Mouse (Mus musculus) intestine, postnatal 0 days (tissue): Measurements from ENCODE around the gene Crtc1. TPM values are rescaled to one million over a fixed set of nuclear protein-coding genes. Genes with fewer than 3 reads are reported as not detected.

Source experiments
- ATAC-seq: fragments of 200-750 bp; cut with Nextera tagmentation; 2 replicates; pipeline ENCODE4 v1.8.0; 2017; ENCODE audit warnings: mild to moderate bottlenecking, moderate TSS enrichment, moderate library complexity
- H3K27ac ChIP-seq: fragments of 300-500 bp; sonication (generic); 2 replicates; pipeline ENCODE4 v1.5.1; 2014; ENCODE audit warnings: mild to moderate bottlenecking, low read depth, low read length, moderate library complexity
- H3K27me3 ChIP-seq: fragments of 300-500 bp; sonication (generic); replicated peaks from 2 replicates; pipeline ENCODE4 v1.6.1; 2014; ENCODE audit warnings: low read length, mixed read lengths; ENCODE audit not compliant: control insufficient read depth, insufficient read depth
- H3K36me3 ChIP-seq: fragments of 300-500 bp; sonication (generic); 2 replicates; pipeline ENCODE4 v1.6.1; 2014; ENCODE audit warnings: mild to moderate bottlenecking, moderate library complexity; ENCODE audit not compliant: control insufficient read depth, insufficient read depth
- H3K4me1 ChIP-seq: fragments of 300-500 bp; sonication (generic); replicated peaks from 2 replicates; pipeline ENCODE4 v1.6.1; 2014; ENCODE audit warnings: antibody characterized with exemption, low read length, mixed read lengths; ENCODE audit not compliant: control insufficient read depth, insufficient read depth
- H3K4me2 ChIP-seq: fragments of 300-500 bp; sonication (generic); replicated peaks from 2 replicates; pipeline ENCODE4 v1.6.1; 2014; ENCODE audit warnings: low read depth, mild to moderate bottlenecking, moderate library complexity
- H3K4me3 ChIP-seq: fragments of 300-500 bp; sonication (generic); 2 replicates; pipeline ENCODE4 v1.5.1; 2014; ENCODE audit warnings: low read depth, low read length
- H3K9ac ChIP-seq: fragments of 300-500 bp; sonication (generic); 2 replicates; pipeline ENCODE4 v1.6.1; 2014; ENCODE audit warnings: mild to moderate bottlenecking, low read depth, low read length
- H3K9me3 ChIP-seq: fragments of 300-500 bp; sonication (generic); 2 replicates; pipeline ENCODE4 v1.6.1; 2016; ENCODE audit warnings: mixed run types; ENCODE audit not compliant: control insufficient read depth
- CTCF ChIP-seq: sonication (generic); IDR thresholded peaks from 2 replicates; pipeline ENCODE4 v1.5.1; 2016; ENCODE audit warnings: low read depth, mild to moderate bottlenecking, control low read depth, antibody characterized with exemption, moderate library complexity
- WGBS: fragments of 180-500 bp; shearing (Covaris S2); extraction: QIAGEN DNeasy Blood & Tissue Kit; methylation state at CpG from one replicate; pipeline ENCODE4 v1.1.7; 2014; 5-methylcytosine and 5-hydroxymethylcytosine counted together
- polyA plus RNA-seq: library from polyadenylated mRNA; unstranded; fragments of >200 nt; fragmentation: Nextera tagmentation; extraction: Ambion mirVana; gene quantifications from 2 replicates; pipeline ENCODE4 v1.2.1, GENCODE M21; 2015

Crtc1 gene
- polyA plus RNA-seq, 1 experiment from 2014 or later, result 9.2 TPM

DNA sequence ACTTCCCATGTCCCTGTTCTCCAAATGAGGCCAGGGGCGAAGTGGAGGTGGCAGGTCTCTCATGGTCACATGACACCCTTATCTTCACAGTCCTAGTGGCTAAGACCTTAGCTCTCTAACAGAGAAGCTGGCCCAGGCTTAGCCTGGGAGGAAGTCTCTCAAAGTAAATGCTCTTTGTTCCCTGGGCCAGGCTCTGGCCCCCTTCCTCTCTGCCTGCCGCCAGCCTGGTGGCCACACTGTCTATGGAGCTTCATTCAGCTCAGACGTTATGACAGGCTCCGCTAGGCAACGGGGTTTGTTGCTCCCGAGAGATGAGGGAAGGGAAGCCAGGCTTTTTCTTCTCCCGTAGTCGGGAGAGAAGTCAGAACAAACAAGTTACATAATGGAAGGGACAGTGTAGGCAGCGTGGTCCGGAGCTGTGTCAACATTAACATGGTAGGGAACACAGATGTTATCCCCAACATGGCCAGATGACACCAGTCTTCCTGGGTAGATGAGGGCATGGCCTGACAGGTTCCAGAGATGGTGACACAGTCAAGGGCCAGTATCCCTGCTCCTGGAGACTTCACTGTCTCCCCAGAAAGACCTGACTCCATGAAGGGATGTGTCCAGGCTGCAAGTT, 30.0 kb upstream of the Crtc1 start:
- 28% methylated on average over 10 of the region's 10 CpGs for WGBS
- Histone ChIP-seq H3K9me3 (no peaks in the 10 kb centered on the region), H3K4me1 (peaks cover 5% of the 10 kb centered on the region), H3K4me2 (peak overlapping the region; percentile 37), H3K36me3 (peaks cover 7% of the 10 kb centered on the region; the same call in 1 of the 2 replicates), H3K9ac (no peak overlapping the region), H3K27ac (peak overlapping the region; percentile 60), H3K27me3 (no peaks in the 10 kb centered on the region), H3K4me3 (no peak overlapping the region)
- ATAC-seq, result peak; percentile 71
- TF ChIP-seq CTCF, result no peak

DNA sequence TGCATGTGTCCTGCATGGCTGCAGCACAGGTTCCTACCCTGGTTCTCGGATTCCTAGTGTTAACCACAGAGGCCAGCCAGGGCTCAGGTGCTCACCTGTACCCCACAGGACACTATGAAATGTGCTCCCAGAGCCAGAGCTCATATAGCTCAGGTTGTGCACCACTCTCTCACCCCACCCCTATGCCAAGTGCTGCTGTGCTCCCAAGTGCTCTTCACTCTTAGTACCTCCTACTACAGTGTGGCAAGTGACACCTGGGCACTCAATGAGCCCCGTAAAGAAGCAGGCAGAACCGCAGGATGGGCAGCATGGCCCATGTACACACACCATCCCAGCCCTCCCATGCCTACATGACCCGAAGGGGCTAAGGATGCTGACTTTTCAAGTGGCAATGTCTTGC, 29.4 kb upstream of the Crtc1 start:
- no peak overlapping the region for H3K27ac ChIP-seq
- no peak overlapping the region for H3K4me3 ChIP-seq
- no peak overlapping the region for H3K4me2 ChIP-seq
- TF ChIP-seq CTCF, result no peak
- peaks cover 7% of the 10 kb centered on the region; the same call in 1 of the 2 replicates for H3K36me3 ChIP-seq
- 85% methylated on average over 4 of the region's 4 CpGs for WGBS
- H3K9me3 ChIP-seq, result no peaks in the 10 kb centered on the region
- H3K4me1 ChIP-seq, result peaks cover 5% of the 10 kb centered on the region
- H3K27me3 ChIP-seq, result no peaks in the 10 kb centered on the region
- ATAC-seq, result no peak
- H3K9ac ChIP-seq, result no peak overlapping the region

DNA sequence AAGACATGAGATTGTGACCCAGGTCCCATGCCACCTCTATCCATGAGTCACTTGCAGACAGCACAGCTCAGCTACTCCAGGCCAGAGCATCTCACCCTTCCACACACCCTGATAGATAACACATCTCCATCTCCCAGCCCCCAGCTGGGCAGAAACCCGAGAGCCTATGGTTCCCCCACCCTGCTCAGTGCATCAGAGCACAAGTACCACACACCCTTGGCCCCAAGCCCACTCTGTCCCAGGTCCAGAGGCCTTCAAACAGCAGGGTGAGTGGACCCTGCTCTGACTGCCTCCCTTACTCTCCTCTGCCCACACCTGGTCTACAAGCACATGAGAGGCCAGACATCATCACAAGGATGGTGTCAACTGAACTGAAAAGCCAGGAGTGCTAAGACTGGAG, 28.5 kb upstream of the Crtc1 start:
- WGBS, result 57% methylated on average over 1 of the region's 1 CpGs
- H3K4me1 ChIP-seq, result peaks cover 5% of the 10 kb centered on the region
- TF ChIP-seq CTCF, result no peak
- H3K4me3 ChIP-seq, result no peak overlapping the region
- H3K27me3 ChIP-seq, result no peaks in the 10 kb centered on the region
- no peak overlapping the region for H3K4me2 ChIP-seq
- no peaks in the 10 kb centered on the region for H3K9me3 ChIP-seq
- no peak overlapping the region for H3K9ac ChIP-seq
- no peak overlapping the region for H3K27ac ChIP-seq
- ATAC-seq, result no peak
- peaks cover 7% of the 10 kb centered on the region; the same call in 1 of the 2 replicates for H3K36me3 ChIP-seq

GRCm38 (mm10) chr8:70467229-70467725, 27.9 kb upstream of the Crtc1 start:
- 59% methylated on average over 5 of the region's 5 CpGs for WGBS
- no peak overlapping the region for H3K27ac ChIP-seq
- no peaks in the 10 kb centered on the region for H3K9me3 ChIP-seq
- no peak for TF ChIP-seq CTCF
- no peak overlapping the region for H3K4me3 ChIP-seq
- H3K4me1 ChIP-seq, result peaks cover 5% of the 10 kb centered on the region
- H3K9ac ChIP-seq, result no peak overlapping the region
- no peak overlapping the region for H3K4me2 ChIP-seq
- no peaks in the 10 kb centered on the region for H3K27me3 ChIP-seq
- no peak for ATAC-seq
- H3K36me3 ChIP-seq, result peaks cover 7% of the 10 kb centered on the region; the same call in 1 of the 2 replicates

DNA sequence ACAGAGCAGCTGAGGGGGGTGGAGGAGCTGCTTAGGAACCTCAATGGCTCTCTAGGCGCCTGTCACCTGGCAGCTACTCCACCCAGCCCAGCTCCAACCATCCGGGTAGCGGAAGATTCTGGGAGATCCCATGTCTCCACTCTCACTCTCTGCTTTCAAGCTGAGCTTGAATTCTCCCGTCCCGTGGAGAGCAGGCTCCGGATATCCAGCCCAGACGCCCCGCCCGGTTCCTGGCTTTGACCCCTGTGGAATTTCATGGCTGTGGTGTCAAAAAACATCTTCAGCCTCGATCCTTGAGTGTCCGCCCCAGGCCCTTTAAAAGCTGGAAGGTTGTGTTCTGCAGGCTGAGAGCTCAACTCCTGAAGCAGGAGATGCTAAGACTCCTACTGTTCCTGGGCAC, 27.4 kb upstream of the Crtc1 start:
- ATAC-seq, result no peak
- H3K9me3 ChIP-seq, result no peaks in the 10 kb centered on the region
- peaks cover 5% of the 10 kb centered on the region for H3K4me1 ChIP-seq
- WGBS, result 53% methylated on average over 11 of the region's 11 CpGs
- H3K27ac ChIP-seq, result no peak overlapping the region
- no peak overlapping the region for H3K9ac ChIP-seq
- H3K27me3 ChIP-seq, result no peaks in the 10 kb centered on the region
- H3K4me3 ChIP-seq, result no peak overlapping the region
- peaks cover 7% of the 10 kb centered on the region; the same call in 1 of the 2 replicates for H3K36me3 ChIP-seq
- no peak overlapping the region for H3K4me2 ChIP-seq
- TF ChIP-seq CTCF, result no peak

- no peak overlapping the region for H3K9ac ChIP-seq
- H3K4me3 ChIP-seq, result no peak overlapping the region
- H3K4me1 ChIP-seq, result peaks cover 5% of the 10 kb centered on the region
- no peak for TF ChIP-seq CTCF
- WGBS, result 80% methylated on average over 4 of the region's 4 CpGs
- no peaks in the 10 kb centered on the region for H3K27me3 ChIP-seq
- no peak overlapping the region for H3K4me2 ChIP-seq
- no peaks in the 10 kb centered on the region for H3K9me3 ChIP-seq
- H3K27ac ChIP-seq, result no peak overlapping the region
- H3K36me3 ChIP-seq, result peaks cover 7% of the 10 kb centered on the region; the same call in 1 of the 2 replicates
- ATAC-seq, result no peak
Observed at GRCm38 (mm10) chr8:70466305-70466704, 26.9 kb upstream of the Crtc1 start.
